Comparison of ENCODE assay signal across 9 mouse cellular contexts in the genomic region with DNA sequence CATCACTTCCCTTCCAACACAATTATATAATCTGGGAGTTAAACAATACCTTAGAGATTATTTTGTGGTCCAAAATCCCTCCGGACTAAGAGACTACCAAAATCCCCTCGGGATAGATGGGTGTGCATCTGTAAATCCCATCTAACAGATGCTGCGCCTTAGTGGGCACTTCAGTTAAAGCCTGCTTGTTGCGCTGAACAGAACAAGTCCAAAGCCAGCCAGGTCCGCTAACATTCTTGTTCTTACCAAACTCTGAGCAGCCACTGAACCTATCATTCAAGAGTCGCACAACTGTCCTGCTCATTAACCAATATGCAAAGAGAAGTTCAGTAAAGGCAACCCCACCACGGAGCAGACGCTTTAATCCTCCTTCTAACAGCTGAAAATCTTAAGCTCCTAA. TPM values are rescaled to one million over a fixed set of nuclear protein-coding genes. Genes with fewer than 3 reads are reported as not detected.
DNase-seq lines count a peak whose midpoint lies in the region; ATAC-seq and TF ChIP-seq lines count a peak whose summit lies in the region.
"Had no signal": no experiment of that assay in that cellular context is flagged by ENCODE, and none has a peak within 500 bp of the region (broad histone marks: within the 10 kb centered on the region; RNA-seq: fewer than 3 reads in every experiment).

No protein-coding gene starts in this region.

- no peaks in the 10 kb centered on the region for H3K27me3 ChIP-seq in E14TG2a.4 (ENCODE audit: insufficient read depth, low read length)
- no peaks in the 10 kb centered on the region for H3K27me3 ChIP-seq in heart, embryonic 13.5 days (replicated peaks)
- H3K27me3 ChIP-seq in liver, embryonic 14.5 days (ENCODE audit: control insufficient read depth, insufficient read depth, low read length): no peaks in the 10 kb centered on the region
- no peaks in the 10 kb centered on the region for H3K27me3 ChIP-seq in thymus, adult 2 months (ENCODE audit: control insufficient read depth, insufficient read depth, low read length)

- WGBS in heart, embryonic 13.5 days: 34% methylated on average over 8 of the region's 8 CpGs
- WGBS in liver, embryonic 14.5 days (ENCODE audit: insufficient replicate concordance): 63% methylated on average over 8 of the region's 8 CpGs
- 63% methylated on average over 8 of the region's 8 CpGs for WGBS in thymus, adult 2 months

- peak overlapping the region; percentile 100 for H3K9ac ChIP-seq in heart, embryonic 13.5 days
- H3K9ac ChIP-seq in liver, embryonic 14.5 days (replicated peaks): no peak overlapping the region

- TF ChIP-seq EP300 in liver, embryonic 14.5 days (IDR thresholded peaks at IDR 0.05; ENCODE audit: low read depth): no peak

- H3K4me3 ChIP-seq in gastrocnemius, adult 2 months: peak overlapping the region; percentile 96
- peak overlapping the region; percentile 92 for H3K4me3 ChIP-seq in E14TG2a.4 (replicated peaks; ENCODE audit: low read length)
- peak overlapping the region; percentile 96 for H3K4me3 ChIP-seq in heart, embryonic 13.5 days
- peak overlapping the region; percentile 4 to 98; a peak in 2 of 4 replicates for H3K4me3 ChIP-seq in liver, embryonic 14.5 days (ENCODE audit: insufficient read depth in 1 of 2, low read depth in 2 of 2, low read length in 2 of 2)
- H3K4me3 ChIP-seq in thymus, adult 2 months (ENCODE audit: control insufficient read depth, insufficient read depth, low read length): no peak overlapping the region

- H3K4me1 ChIP-seq in E14TG2a.4 (replicated peaks; ENCODE audit: low read depth, low read length): peaks cover 85% of the 10 kb centered on the region
- peaks cover 56% of the 10 kb centered on the region for H3K4me1 ChIP-seq in heart, embryonic 13.5 days
- H3K4me1 ChIP-seq in liver, embryonic 14.5 days (replicated peaks; ENCODE audit: control insufficient read depth in 2 of 2, insufficient read depth in 2 of 2, low read length in 1 of 2): peaks cover 0 to 22% of the 10 kb centered on the region in 2 experiments; a peak in 2 of 4 replicates
- H3K4me1 ChIP-seq in thymus, adult 2 months (replicated peaks; ENCODE audit: control insufficient read depth, insufficient read depth, low read length): peaks cover 12% of the 10 kb centered on the region

- H3K27ac ChIP-seq in gastrocnemius, adult 2 months: peak overlapping the region; percentile 99
- H3K27ac ChIP-seq in heart, embryonic 13.5 days (replicated peaks): peak overlapping the region; percentile 95
- no peak overlapping the region for H3K27ac ChIP-seq in liver, embryonic 14.5 days
- no peak overlapping the region for H3K27ac ChIP-seq in thymus, adult 2 months (ENCODE audit: control insufficient read depth, insufficient read depth, low read length)

- TF ChIP-seq CTCF in gastrocnemius, adult 2 months (IDR thresholded peaks at IDR 0.05): no peak
- no peak for TF ChIP-seq CTCF in E14TG2a.4 (conservative IDR thresholded peaks at IDR 0.05; ENCODE audit: low read length)
- no peak for TF ChIP-seq CTCF in liver, embryonic 14.5 days (IDR thresholded peaks at IDR 0.05; ENCODE audit: low read depth)
- no peak for TF ChIP-seq CTCF in thymus, adult 2 months (IDR thresholded peaks at IDR 0.05; ENCODE audit: borderline replicate concordance, control insufficient read depth, extremely low read depth, insufficient read depth, low read length, poor library complexity)

- H3K9me3 ChIP-seq in E14TG2a.4 (ENCODE audit: low read length): no peaks in the 10 kb centered on the region
- H3K9me3 ChIP-seq in heart, embryonic 13.5 days: no peaks in the 10 kb centered on the region
- H3K9me3 ChIP-seq in liver, embryonic 14.5 days (ENCODE audit: control insufficient read depth, low read length): no peaks in the 10 kb centered on the region

- H3K36me3 ChIP-seq in E14TG2a.4 (ENCODE audit: insufficient read depth, low read length): peaks cover 36% of the 10 kb centered on the region
- peaks cover 26% of the 10 kb centered on the region for H3K36me3 ChIP-seq in heart, embryonic 13.5 days
- H3K36me3 ChIP-seq in liver, embryonic 14.5 days (replicated peaks; ENCODE audit: control insufficient read depth, insufficient read depth, low read depth): no peaks in the 10 kb centered on the region
- no peaks in the 10 kb centered on the region for H3K36me3 ChIP-seq in thymus, adult 2 months (ENCODE audit: control insufficient read depth, insufficient read depth, low read length)

- peak overlapping the region; percentile 86 for H3K4me2 ChIP-seq in heart, embryonic 13.5 days
- H3K4me2 ChIP-seq in liver, embryonic 14.5 days (ENCODE audit: low read depth): peak overlapping the region; percentile 77

- TF ChIP-seq POLR2A in thymus, adult 2 months (IDR thresholded peaks at IDR 0.05; ENCODE audit: control insufficient read depth, extremely low read depth, insufficient read depth, low read length, poor library complexity): no peak

- intact Hi-C loops in gastrocnemius, adult 2 months (cut with DNase I): loop anchor here (5.0 to 10.0 kb wide), 2 partner anchors 34 to 416 kb away; a partner anchor contains a TSS

- no peak for DNase-seq in gastrocnemius, adult 2 months
- DNase-seq in gastrocnemius, postnatal 25 days: no peak
- no peak for DNase-seq in liver, embryonic 14.5 days (ENCODE audit: low read depth in 3 of 3, low spot score in 3 of 3)
- no peak for DNase-seq in c-Kit-positive CD71-positive TER-119-positive erythroid progenitor cells, embryonic 14.5 days (ENCODE audit: low spot score)
- no peak for DNase-seq in thymus, postnatal 14 days
- DNase-seq in thymus, adult 2 months: no peak

- ATAC-seq in heart, embryonic 13.5 days (ENCODE audit: extremely low read depth, insufficient number of reproducible peaks, low FRiP score, low TSS enrichment): no peak
- ATAC-seq in liver, embryonic 14.5 days (ENCODE audit: insufficient read depth): no peak

RNA-seq across cellular contexts. Expression of a gene that starts 2.1 kb away (rescaled TPM):
- 100 to 1,000 TPM; 222 to 261 TPM for total RNA-seq in gastrocnemius, adult 2 months (2021)
- total RNA-seq in gastrocnemius, postnatal 25 days (2021): 100 to 1,000 TPM; 201 to 245 TPM
- polyA plus RNA-seq in heart, embryonic 13.5 days (2015; fragmentation: Nextera tagmentation; extraction: Ambion mirVana): 98.8 and 108 TPM in 2 replicates
- 15.3 and 20.9 TPM in 2 replicates for polyA plus RNA-seq in liver, embryonic 14.5 days (2012; rRNA removed)
- polyA plus RNA-seq in liver, embryonic 14.5 days (2014; fragmentation: Nextera tagmentation; extraction: Ambion mirVana): 10.3 and 10.7 TPM in 2 replicates
- 86.3 and 110 TPM in 2 replicates for polyA plus RNA-seq in thymus, adult 2 months (2012; rRNA removed)

RNA-seq across cellular contexts. Expression of a gene that starts 13.9 kb away (rescaled TPM):
- total RNA-seq in gastrocnemius, adult 2 months (2021): 1 to 10 TPM in 1 of 2 experiments, not detected in 1; 1.4 TPM
- not detected for total RNA-seq in gastrocnemius, postnatal 25 days (2021)
- polyA plus RNA-seq in heart, embryonic 13.5 days (2015; fragmentation: Nextera tagmentation; extraction: Ambion mirVana): not detected in 2 replicates
- not detected in 2 replicates for polyA plus RNA-seq in liver, embryonic 14.5 days (2012; rRNA removed)
- polyA plus RNA-seq in liver, embryonic 14.5 days (2014; fragmentation: Nextera tagmentation; extraction: Ambion mirVana): not detected in 2 replicates
- polyA plus RNA-seq in thymus, adult 2 months (2012; rRNA removed): not detected in 2 replicates
- polyA plus RNA-seq: large intestine, adult 2 months had no signal

RNA-seq across cellular contexts. Expression of a gene that starts 15.3 kb away (rescaled TPM):
- total RNA-seq in gastrocnemius, adult 2 months (2021): 100 to 1,000 TPM; 342 to 407 TPM
- total RNA-seq in gastrocnemius, postnatal 25 days (2021): 100 to 1,000 TPM; 325 to 356 TPM
- 600 and 606 TPM in 2 replicates for polyA plus RNA-seq in heart, embryonic 13.5 days (2015; fragmentation: Nextera tagmentation; extraction: Ambion mirVana)
- polyA plus RNA-seq in liver, embryonic 14.5 days (2012; rRNA removed): 1,128 and 1,708 TPM in 2 replicates
- 697 and 712 TPM in 2 replicates for polyA plus RNA-seq in liver, embryonic 14.5 days (2014; fragmentation: Nextera tagmentation; extraction: Ambion mirVana)
- 1,664 and 2,025 TPM in 2 replicates for polyA plus RNA-seq in thymus, adult 2 months (2012; rRNA removed)

RNA-seq across cellular contexts. Expression of a gene that starts 34.1 kb away (rescaled TPM):
- total RNA-seq in gastrocnemius, adult 2 months (2021): under 1 TPM in 1 of 2 experiments, not detected in 1; 0.18 TPM
- total RNA-seq in gastrocnemius, postnatal 25 days (2021): under 1 TPM; 0.20 to 0.21 TPM
- polyA plus RNA-seq in heart, embryonic 13.5 days (2015; fragmentation: Nextera tagmentation; extraction: Ambion mirVana): 0.78 and 1.4 TPM in 2 replicates
- 0.03 and 0.08 TPM in 2 replicates for polyA plus RNA-seq in liver, embryonic 14.5 days (2012; rRNA removed)
- 0.14 TPM in 1 of 2 replicates, not detected in the other for polyA plus RNA-seq in liver, embryonic 14.5 days (2014; fragmentation: Nextera tagmentation; extraction: Ambion mirVana)
- 24.0 and 24.7 TPM in 2 replicates for polyA plus RNA-seq in thymus, adult 2 months (2012; rRNA removed)

RNA-seq across cellular contexts. Expression of a gene that starts 55.6 kb away (rescaled TPM):
- 1 to 10 TPM; 3.0 to 3.3 TPM for total RNA-seq in gastrocnemius, adult 2 months (2021)
- total RNA-seq in gastrocnemius, postnatal 25 days (2021): 1 to 10 TPM; 2.5 to 2.9 TPM
- 16.0 and 18.3 TPM in 2 replicates for polyA plus RNA-seq in heart, embryonic 13.5 days (2015; fragmentation: Nextera tagmentation; extraction: Ambion mirVana)
- 9.9 and 11.7 TPM in 2 replicates for polyA plus RNA-seq in liver, embryonic 14.5 days (2012; rRNA removed)
- polyA plus RNA-seq in liver, embryonic 14.5 days (2014; fragmentation: Nextera tagmentation; extraction: Ambion mirVana): 15.2 and 18.9 TPM in 2 replicates
- 89.4 and 120 TPM in 2 replicates for polyA plus RNA-seq in thymus, adult 2 months (2012; rRNA removed)

Comparison
In these comparisons a context has a peak if more than half of its experiments do, and no peak if none do; other contexts are left out.
1. H3K27ac ChIP-seq: peak in gastrocnemius, adult 2 months (single experiment) and heart, embryonic 13.5 days (single experiment); none in liver, embryonic 14.5 days (single experiment) and thymus, adult 2 months (single experiment).